Mouse (Mus musculus): Measurements from ENCODE around the gene Parvb.

The Parvb gene

GRCm38 (mm10) chr15:84231721-84232561 lies at the start of gene Parvb:
Gene Parvb, plus strand, starts transcription at chr15:84232043.
- peak; percentile 65 to 76 for DNase-seq

- peak in 1 of 2 experiments; percentile 28 for DNase-seq
Observed at GRCm38 (mm10) chr15:84183967-84184366, 47.9 kb upstream of the Parvb start.

GRCm38 (mm10) chr15:84186196-84186595 lies 45.6 kb upstream of the Parvb start:
- no peak for DNase-seq

GRCm38 (mm10) chr15:84188887-84189530 lies 42.8 kb upstream of the Parvb start:
- no peak for DNase-seq

GRCm38 (mm10) chr15:84189881-84190280 lies 42.0 kb upstream of the Parvb start:
- peak in 1 of 2 experiments; percentile 25 for DNase-seq

GRCm38 (mm10) chr15:84191724-84192057 lies 40.2 kb upstream of the Parvb start:
- DNase-seq = no peak

- DNase-seq = peak; percentile 93 to 95
Observed at GRCm38 (mm10) chr15:84192058-84192791, 39.6 kb upstream of the Parvb start, which contains the start of gene Samm50. Gene Samm50, plus strand, starts transcription at chr15:84192241.

GRCm38 (mm10) chr15:84196486-84197165 lies 35.2 kb upstream of the Parvb start:
- DNase-seq = peak; percentile 39 to 46

GRCm38 (mm10) chr15:84207327-84207726 lies 24.5 kb upstream of the Parvb start:
- DNase-seq = no peak

- DNase-seq = no peak
Observed at GRCm38 (mm10) chr15:84209517-84210412, 22.1 kb upstream of the Parvb start.

- DNase-seq = no peak
Observed at GRCm38 (mm10) chr15:84210461-84210860, 21.4 kb upstream of the Parvb start.

GRCm38 (mm10) chr15:84210941-84211340 lies 20.9 kb upstream of the Parvb start:
- no peak for DNase-seq

- no peak for DNase-seq
Observed at GRCm38 (mm10) chr15:84211564-84211963, 20.3 kb upstream of the Parvb start.

GRCm38 (mm10) chr15:84212031-84212755 lies 19.6 kb upstream of the Parvb start:
- DNase-seq = peak; percentile 81 to 94

- DNase-seq = peak in 1 of 2 experiments; percentile 44
Observed at GRCm38 (mm10) chr15:84212756-84213105, 19.1 kb upstream of the Parvb start.

GRCm38 (mm10) chr15:84213162-84213739 lies 18.6 kb upstream of the Parvb start:
- no peak for DNase-seq

- DNase-seq = no peak
Observed at GRCm38 (mm10) chr15:84214476-84214875, 17.4 kb upstream of the Parvb start.

GRCm38 (mm10) chr15:84215273-84215672 lies 16.6 kb upstream of the Parvb start:
- no peak for DNase-seq

GRCm38 (mm10) chr15:84216026-84216425 lies 15.8 kb upstream of the Parvb start:
- DNase-seq = peak; percentile 67

- DNase-seq = peak; percentile 71 to 77
Observed at GRCm38 (mm10) chr15:84216461-84217084, 15.3 kb upstream of the Parvb start.
